Mouse (Mus musculus) C2C12 (cell line): ENCODE measurements around the gene Ap1g1.

ENCODE experiments used
- CEBPB ChIP-seq: IDR thresholded peaks from one replicate; pipeline ENCODE4 v1.6.1; 2011; ENCODE audit warnings: low read depth, mild to moderate bottlenecking, control low read depth, moderate library complexity
- CTCF ChIP-seq: IDR thresholded peaks from one replicate; pipeline ENCODE4 v1.5.1; 2011; ENCODE audit not compliant: control insufficient read depth, insufficient read depth, insufficient read length
- FOSL1 ChIP-seq: IDR thresholded peaks from one replicate; pipeline ENCODE4 v1.8.0; 2011; ENCODE audit warnings: mild to moderate bottlenecking, low read length; ENCODE audit not compliant: poor library complexity, insufficient read depth, severe bottlenecking
- MAX ChIP-seq: IDR thresholded peaks from one replicate; pipeline ENCODE4 v1.6.1; 2011; ENCODE audit warnings: mild to moderate bottlenecking, control low read depth

DNA sequence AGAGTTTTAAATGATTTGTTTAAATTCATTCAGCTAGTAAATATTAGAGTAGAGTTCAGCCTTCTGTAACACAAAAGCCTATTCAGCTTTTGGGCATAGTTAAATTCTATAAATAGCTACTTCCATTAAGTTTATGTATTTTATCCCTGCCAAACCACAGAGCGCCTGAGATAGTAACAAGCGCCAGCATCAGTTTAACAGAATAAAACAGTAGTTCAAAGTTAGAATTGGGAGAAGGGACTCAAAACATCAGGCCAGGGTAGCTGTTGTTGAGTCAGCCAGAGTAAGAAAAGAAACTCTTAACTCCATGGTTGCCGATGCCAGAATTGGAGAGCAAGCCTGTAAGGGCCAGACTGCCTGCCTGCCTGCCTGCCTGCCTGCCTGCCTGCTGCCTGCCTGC, 28.2 kb downstream of the Ap1g1 start:
- TF ChIP-seq MAX (no peak), CTCF (no peak), FOSL1 (no peak), CEBPB (no peak)
